Mouse (Mus musculus) embryo, embryonic 11 days (tissue): ENCODE measurements at regions not wholly inside any gene's neighbourhood (a gene's known extent, or its start where the extent isn't known, plus 50 kb on each side); places are given as distances from the start of the nearest gene placed in this dataset.

Source experiments
- DNase-seq: peaks from one replicate; pipeline ENCODE4 v3.0.0-alpha.2; 2015

- no peak for DNase-seq
Observed at GRCm38 (mm10) chr13:69439486-69439885, 94.1 kb upstream of the Nsun2 start.

- peak; percentile 23 for DNase-seq
Observed at GRCm38 (mm10) chr13:69441798-69442197, 91.7 kb upstream of the Nsun2 start.

GRCm38 (mm10) chr13:69445611-69446010, 87.9 kb upstream of the Nsun2 start:
- no peak for DNase-seq
